Mouse (Mus musculus) liver, embryonic 13.5 days (tissue): ENCODE measurements around the gene Hamp. TPM values are rescaled to one million over a fixed set of nuclear protein-coding genes. Genes with fewer than 3 reads are reported as not detected.
"Not testable (repeated sequence)": the region's sequence is repeated elsewhere in the genome, so short reads cannot be mapped to it uniquely, and the experiment has no call there.

Source experiments
- ATAC-seq: fragments of 200-750 bp; cut with Nextera tagmentation; 2 replicates; pipeline ENCODE4 v1.8.0; 2017; ENCODE audit warnings: low read depth, mild to moderate bottlenecking, moderate number of reproducible peaks, moderate library complexity
- DNase-seq: peaks from one replicate; pipeline ENCODE4 v3.0.0; 2022
- H3K27ac ChIP-seq: fragments of 300-500 bp; sonication (generic); 2 replicates; pipeline ENCODE4 v1.5.1; 2015; ENCODE audit warnings: moderate library complexity, mild to moderate bottlenecking, inconsistent platforms
- H3K27me3 ChIP-seq: fragments of 300-500 bp; sonication (generic); 2 replicates; pipeline ENCODE4 v1.6.1; 2015; ENCODE audit warnings: mild to moderate bottlenecking, inconsistent platforms
- H3K36me3 ChIP-seq: fragments of 300-500 bp; sonication (generic); 2 replicates; pipeline ENCODE4 v1.6.1; 2015; ENCODE audit warnings: mild to moderate bottlenecking, inconsistent platforms
- H3K4me1 ChIP-seq: fragments of 300-500 bp; sonication (generic); replicated peaks from 2 replicates; pipeline ENCODE4 v1.6.1; 2015; ENCODE audit warnings: inconsistent platforms
- H3K4me2 ChIP-seq: fragments of 300-500 bp; sonication (generic); 2 replicates; pipeline ENCODE4 v1.6.1; 2015; ENCODE audit warnings: inconsistent platforms, mild to moderate bottlenecking, moderate library complexity
- H3K4me3 ChIP-seq: fragments of 300-500 bp; sonication (generic); replicated peaks from 2 replicates; pipeline ENCODE4 v1.5.1; 2015; ENCODE audit warnings: mild to moderate bottlenecking, inconsistent platforms
- H3K9ac ChIP-seq: fragments of 300-500 bp; sonication (generic); 2 replicates; pipeline ENCODE4 v1.6.1; 2015; ENCODE audit warnings: mild to moderate bottlenecking, inconsistent platforms
- H3K9me3 ChIP-seq: fragments of 300-500 bp; sonication (generic); replicated peaks from 2 replicates; pipeline ENCODE4 v1.6.1; 2016; ENCODE audit warnings: inconsistent platforms
- WGBS: fragments of 180-500 bp; shearing (Covaris S2); methylation state at CpG from one replicate; pipeline ENCODE4 v1.1.7; 2015; ENCODE audit not compliant: insufficient replicate concordance; 5-methylcytosine and 5-hydroxymethylcytosine counted together
- polyA plus RNA-seq: library from polyadenylated mRNA; unstranded; fragments of >200 nt; fragmentation: Nextera tagmentation; extraction: Ambion mirVana; gene quantifications from 2 replicates; pipeline ENCODE4 v1.2.1, GENCODE M21; 2015

Hamp gene
- polyA plus RNA-seq, 1 experiment from 2014 or later: 3.7 TPM

DNA sequence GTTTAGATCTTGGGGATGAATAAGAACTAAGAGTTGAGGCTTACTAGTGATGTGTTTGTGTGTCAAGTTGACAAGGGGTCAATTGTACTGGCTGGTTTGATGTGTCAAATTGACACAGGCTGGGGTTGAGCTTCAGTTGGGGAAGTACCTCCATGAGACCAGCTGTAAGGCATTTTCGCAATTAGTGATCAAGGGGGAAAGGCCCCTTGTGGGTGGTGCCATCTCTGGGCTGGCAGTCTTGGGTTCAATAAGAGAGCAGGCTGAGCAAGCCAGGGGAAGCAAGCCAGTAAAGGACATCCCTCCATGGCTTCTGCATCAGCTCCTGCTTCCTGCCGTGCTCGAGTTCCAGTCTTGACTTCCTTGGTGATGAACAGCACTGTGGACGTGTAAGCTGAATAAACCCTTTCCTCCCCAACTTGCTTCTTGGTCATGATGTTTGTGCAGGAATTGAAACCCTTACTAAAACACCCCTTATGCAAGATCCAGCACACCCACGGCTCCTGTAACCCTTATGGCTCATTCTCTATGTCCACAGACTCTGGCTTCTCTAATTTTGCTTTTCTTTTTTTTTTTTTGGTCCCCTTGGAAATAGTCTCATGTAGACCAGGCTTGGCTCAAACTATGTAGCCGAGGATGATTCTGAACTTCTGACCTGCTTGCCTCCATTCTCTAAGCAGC lies 8.3 kb downstream of the Hamp start:
- not testable (repeated sequence) for H3K27me3 ChIP-seq, H3K36me3 ChIP-seq, H3K9ac ChIP-seq, ATAC-seq, H3K4me1 ChIP-seq, H3K27ac ChIP-seq, H3K4me3 ChIP-seq, H3K9me3 ChIP-seq, DNase-seq, H3K4me2 ChIP-seq
- 41% methylated on average over 6 of the region's 6 CpGs for WGBS

- H3K4me1 ChIP-seq, H3K27ac ChIP-seq, DNase-seq, H3K9me3 ChIP-seq, H3K9ac ChIP-seq, H3K4me3 ChIP-seq, H3K27me3 ChIP-seq, H3K4me2 ChIP-seq, H3K36me3 ChIP-seq, ATAC-seq: not testable (repeated sequence)
- 54% methylated on average over 2 of the region's 2 CpGs for WGBS
Observed at GRCm38 (mm10) chr7:30924581-30924980, 19.3 kb downstream of the Hamp start, which contains the start of gene Hamp2. TSS of gene Hamp2 (minus strand) at chr7:30924681.

GRCm38 (mm10) chr7:30924071-30924470 lies 19.8 kb downstream of the Hamp start:
- DNase-seq: no peak
- Histone ChIP-seq H3K4me1 (no peaks in the 10 kb centered on the region), H3K27ac (no peak overlapping the region)

GRCm38 (mm10) chr7:30922490-30922889 lies 21.3 kb downstream of the Hamp start:
- DNase-seq, H3K9me3 ChIP-seq, H3K36me3 ChIP-seq, H3K27me3 ChIP-seq, H3K27ac ChIP-seq, ATAC-seq, H3K4me1 ChIP-seq, H3K9ac ChIP-seq, H3K4me2 ChIP-seq, H3K4me3 ChIP-seq: not testable (repeated sequence)
- 16% methylated on average over 3 of the region's 3 CpGs for WGBS

More at GRCm38 (mm10) chr7:30924071-30924470, 19.8 kb downstream of the Hamp start:
- WGBS: 34% methylated on average over 3 of the region's 3 CpGs
- no peak overlapping the region for H3K9ac ChIP-seq
- no peaks in the 10 kb centered on the region for H3K27me3 ChIP-seq
- H3K4me2 ChIP-seq: no peak overlapping the region
- no peaks in the 10 kb centered on the region for H3K36me3 ChIP-seq
- ATAC-seq: no peak
- no peak overlapping the region for H3K4me3 ChIP-seq
- no peaks in the 10 kb centered on the region for H3K9me3 ChIP-seq

DNA sequence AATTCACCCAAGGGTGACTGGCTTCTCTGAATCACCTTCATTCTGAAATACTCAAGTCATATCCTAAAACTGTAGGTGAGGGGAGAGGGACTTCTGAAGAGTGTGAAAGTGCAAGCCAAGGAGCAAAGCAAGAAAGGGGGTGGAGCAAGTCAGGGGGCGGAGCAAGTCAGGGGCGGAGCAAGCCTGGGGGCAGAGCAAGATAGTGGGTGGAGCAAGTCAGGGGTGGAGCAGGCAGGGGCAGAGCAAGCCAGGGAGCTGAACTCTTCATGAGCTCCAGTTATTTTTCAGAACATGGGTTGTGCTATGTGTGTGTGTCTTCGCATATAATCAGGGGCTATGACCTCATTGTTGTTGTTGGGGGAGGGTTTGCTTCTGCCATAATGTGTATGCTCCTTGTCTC lies 23.6 kb downstream of the Hamp start:
- H3K27me3 ChIP-seq: no peaks in the 10 kb centered on the region
- H3K4me1 ChIP-seq: no peaks in the 10 kb centered on the region
- 0 out of 2 replicates have a peak, but pooled peaks have one; percentile 41 for ATAC-seq
- peak; percentile 31 for DNase-seq
- H3K9ac ChIP-seq: no peak overlapping the region
- H3K27ac ChIP-seq: no peak overlapping the region
- no peaks in the 10 kb centered on the region for H3K9me3 ChIP-seq
- H3K4me3 ChIP-seq: no peak overlapping the region
- no peak overlapping the region for H3K4me2 ChIP-seq
- no peaks in the 10 kb centered on the region for H3K36me3 ChIP-seq
- WGBS: 41% methylated on average over 3 of the region's 3 CpGs

DNA sequence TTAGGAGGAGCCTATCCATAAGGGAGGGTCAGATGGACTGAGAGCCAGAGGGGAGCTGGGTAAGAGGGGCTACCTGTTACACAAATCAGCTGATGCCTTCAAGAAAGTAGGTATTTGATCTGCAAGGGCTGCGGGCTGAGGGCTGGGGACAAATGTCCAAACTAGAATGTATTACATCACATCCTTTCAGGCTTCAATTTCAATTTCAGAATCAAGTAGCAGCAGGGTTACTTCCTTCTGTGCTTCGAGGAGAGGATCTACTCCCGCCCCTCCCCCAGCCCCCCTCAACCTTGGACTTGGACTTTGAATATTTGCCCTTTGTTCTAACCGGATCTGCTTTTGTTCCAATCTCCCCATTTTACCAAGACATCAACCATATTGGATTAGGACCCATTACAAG lies 26.6 kb downstream of the Hamp start:
- ATAC-seq: no peak
- Histone ChIP-seq H3K4me3 (no peak overlapping the region), H3K27me3 (no peaks in the 10 kb centered on the region), H3K36me3 (no peaks in the 10 kb centered on the region), H3K4me2 (no peak overlapping the region), H3K9ac (no peak overlapping the region), H3K27ac (no peak overlapping the region), H3K9me3 (no peaks in the 10 kb centered on the region), H3K4me1 (no peaks in the 10 kb centered on the region)
- WGBS: 38% methylated on average over 4 of the region's 4 CpGs
- no peak for DNase-seq

GRCm38 (mm10) chr7:30916713-30917112 lies 27.1 kb downstream of the Hamp start:
- no peaks in the 10 kb centered on the region for H3K36me3 ChIP-seq
- WGBS: 28% methylated on average over 6 of the region's 6 CpGs
- H3K27ac ChIP-seq: no peak overlapping the region
- H3K27me3 ChIP-seq: no peaks in the 10 kb centered on the region
- no peaks in the 10 kb centered on the region for H3K4me1 ChIP-seq
- no peak for DNase-seq
- no peak overlapping the region for H3K9ac ChIP-seq
- H3K4me2 ChIP-seq: no peak overlapping the region
- no peaks in the 10 kb centered on the region for H3K9me3 ChIP-seq
- no peak for ATAC-seq
- H3K4me3 ChIP-seq: no peak overlapping the region

DNA sequence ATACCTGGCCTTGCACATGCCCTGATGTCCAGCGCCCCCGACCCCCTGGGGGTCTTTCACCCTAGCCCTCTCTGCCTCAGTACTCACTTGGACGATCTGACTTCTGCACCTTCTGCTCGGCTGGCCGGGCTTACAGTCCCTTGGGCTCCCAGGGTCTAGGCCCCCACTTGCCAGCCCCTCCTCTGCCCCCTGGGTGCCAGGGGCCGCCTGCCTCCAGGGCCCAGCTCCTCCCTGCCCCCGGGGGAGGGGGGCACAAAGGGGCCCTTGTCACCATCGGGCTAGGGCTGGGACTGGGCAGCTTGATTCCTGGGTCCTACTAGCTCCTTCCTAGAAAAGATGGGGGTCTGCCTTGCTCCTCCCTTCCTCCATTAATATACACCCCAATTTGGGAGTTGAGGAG lies 29.1 kb downstream of the Hamp start, which contains the start of gene Mag:
TSS of gene Mag (minus strand) at position 142 of the 400 bp plus-strand sequence.
- no peaks in the 10 kb centered on the region; the same call in 1 of the 2 replicates for H3K4me1 ChIP-seq
- H3K4me3 ChIP-seq: no peak within 1 kb of the TSS
- 44% methylated on average over 8 of the region's 8 CpGs for WGBS
- ATAC-seq (no peak), DNase-seq (no peak)
- H3K36me3 ChIP-seq: no peaks in the 10 kb centered on the region
- no peaks in the 10 kb centered on the region for H3K9me3 ChIP-seq
- no peak within 1 kb of the TSS for H3K9ac ChIP-seq
- H3K27ac ChIP-seq: no peak within 1 kb of the TSS
- H3K4me2 ChIP-seq: no peak within 1 kb of the TSS
- H3K27me3 ChIP-seq: no peaks in the 10 kb centered on the region

DNA sequence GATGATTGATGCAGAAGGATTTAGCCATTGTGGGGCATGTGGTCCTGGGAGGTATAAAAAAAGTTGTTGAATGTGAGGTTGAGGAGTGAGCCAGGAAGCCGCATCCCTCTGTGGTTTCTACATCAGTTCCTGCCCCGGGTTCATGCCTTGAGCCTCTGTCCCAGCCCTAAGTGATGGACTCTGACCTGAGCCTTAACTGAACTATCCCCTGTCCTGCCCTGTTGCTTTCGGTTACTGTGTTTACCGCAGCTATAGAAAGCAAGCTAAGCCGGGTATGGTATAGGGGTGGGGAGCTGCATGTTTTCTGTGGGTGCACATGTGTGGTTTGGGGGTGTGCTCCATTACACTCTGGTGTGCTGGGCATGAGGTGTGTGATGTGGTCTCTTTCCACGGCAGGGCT lies 34.1 kb downstream of the Hamp start:
- H3K4me3 ChIP-seq: no peak overlapping the region
- no peak for DNase-seq
- H3K9ac ChIP-seq: no peak overlapping the region
- peaks cover 6% of the 10 kb centered on the region; the same call in 1 of the 2 replicates for H3K4me1 ChIP-seq
- H3K36me3 ChIP-seq: no peaks in the 10 kb centered on the region
- ATAC-seq: 0 out of 2 replicates have a peak, but pooled peaks have one; percentile 5
- no peaks in the 10 kb centered on the region for H3K9me3 ChIP-seq
- H3K27me3 ChIP-seq: peaks cover 13% of the 10 kb centered on the region
- 49% methylated on average over 6 of the region's 6 CpGs for WGBS
- no peak overlapping the region for H3K4me2 ChIP-seq
- H3K27ac ChIP-seq: no peak overlapping the region

- Histone ChIP-seq H3K4me1 (peaks cover 6% of the 10 kb centered on the region; the same call in 1 of the 2 replicates), H3K36me3 (no peaks in the 10 kb centered on the region), H3K9ac (no peak overlapping the region), H3K27ac (no peak overlapping the region), H3K4me3 (no peak overlapping the region), H3K4me2 (peak overlapping the region; percentile 47), H3K9me3 (no peaks in the 10 kb centered on the region), H3K27me3 (peaks cover 13% of the 10 kb centered on the region)
- DNase-seq (no peak), ATAC-seq (0 out of 2 replicates have a peak, but pooled peaks have one; percentile 20)
- 17% methylated on average over 16 of the region's 17 CpGs for WGBS
Observed at GRCm38 (mm10) chr7:30908992-30909431, 34.8 kb downstream of the Hamp start.

GRCm38 (mm10) chr7:30908277-30908991 lies 35.4 kb downstream of the Hamp start:
- H3K36me3 ChIP-seq: no peaks in the 10 kb centered on the region
- H3K9me3 ChIP-seq: no peaks in the 10 kb centered on the region
- peak overlapping the region; percentile 47 for H3K4me2 ChIP-seq
- H3K27ac ChIP-seq: no peak overlapping the region
- H3K4me3 ChIP-seq: no peak overlapping the region
- H3K9ac ChIP-seq: no peak overlapping the region
- ATAC-seq (peak; percentile 34; the same call in 1 of the 2 replicates), DNase-seq (no peak)
- peaks cover 13% of the 10 kb centered on the region for H3K27me3 ChIP-seq
- WGBS: 6% methylated on average over 24 of the region's 26 CpGs
- H3K4me1 ChIP-seq: peaks cover 6% of the 10 kb centered on the region; the same call in 1 of the 2 replicates
